Mouse (Mus musculus) kidney, embryonic 16.5 days (tissue): ENCODE measurements around the gene Samd4. TPM values are rescaled to one million over a fixed set of nuclear protein-coding genes. Genes with fewer than 3 reads are reported as not detected.
A peak's percentile ranks its signal among the peaks of the same experiment; 100 is the strongest.

Source experiments
- ATAC-seq: fragments of 200-750 bp; cut with Nextera tagmentation; 2 replicates; pipeline ENCODE4 v1.8.0; 2017; ENCODE audit warnings: moderate TSS enrichment; ENCODE audit not compliant: low FRiP score, low TSS enrichment
- H3K27ac ChIP-seq: fragments of 300-500 bp; sonication (generic); 2 replicates; pipeline ENCODE4 v1.5.1; 2014; ENCODE audit warnings: low read length
- H3K27me3 ChIP-seq: fragments of 300-500 bp; sonication (generic); 2 replicates; pipeline ENCODE4 v1.6.1; 2014; ENCODE audit warnings: low read length, control low read depth, mixed read lengths; ENCODE audit not compliant: insufficient read depth
- H3K36me3 ChIP-seq: fragments of 300-500 bp; sonication (generic); 2 replicates; pipeline ENCODE4 v1.6.1; 2014; ENCODE audit warnings: low read length, control low read depth, mixed read lengths; ENCODE audit not compliant: insufficient read depth
- H3K4me1 ChIP-seq: fragments of 300-500 bp; sonication (generic); 2 replicates; pipeline ENCODE4 v1.6.1; 2014; ENCODE audit warnings: low read length, control low read depth, mixed read lengths; ENCODE audit not compliant: insufficient read depth
- H3K4me2 ChIP-seq: fragments of 300-500 bp; sonication (generic); replicated peaks from 2 replicates; pipeline ENCODE4 v1.6.1; 2014; ENCODE audit warnings: low read depth, low read length
- H3K4me3 ChIP-seq: fragments of 300-500 bp; sonication (generic); 2 replicates; pipeline ENCODE4 v1.5.1; 2014; ENCODE audit warnings: mild to moderate bottlenecking, low read length
- H3K9ac ChIP-seq: fragments of 300-500 bp; sonication (generic); replicated peaks from 2 replicates; pipeline ENCODE4 v1.6.1; 2014; ENCODE audit warnings: low read length
- H3K9me3 ChIP-seq: fragments of 300-500 bp; sonication (generic); 2 replicates; pipeline ENCODE4 v1.6.1; 2016; ENCODE audit warnings: low read length, control low read depth
- WGBS: fragments of 180-500 bp; shearing (Covaris S2); extraction: QIAGEN DNeasy Blood & Tissue Kit; methylation state at CpG from one replicate; pipeline ENCODE4 v1.1.7; 2014; 5-methylcytosine and 5-hydroxymethylcytosine counted together
- polyA plus RNA-seq: library from polyadenylated mRNA; unstranded; fragments of >200 nt; fragmentation: Nextera tagmentation; extraction: Ambion mirVana; gene quantifications from 2 replicates; pipeline ENCODE4 v1.2.1, GENCODE M21; 2015

The Samd4 gene
- polyA plus RNA-seq, 1 experiment from 2014 or later = 4.6 TPM

- 68% methylated on average over 5 of the region's 5 CpGs for WGBS
- no peak overlapping the region for H3K9ac ChIP-seq
- no peak for ATAC-seq
- H3K4me1 ChIP-seq = 0 out of 2 replicates have a peak, but pooled peaks cover 3% of the 10 kb centered on the region
- H3K27me3 ChIP-seq = no peaks in the 10 kb centered on the region
- no peak overlapping the region for H3K27ac ChIP-seq
- no peak overlapping the region for H3K4me3 ChIP-seq
- H3K36me3 ChIP-seq = no peaks in the 10 kb centered on the region
- H3K9me3 ChIP-seq = no peaks in the 10 kb centered on the region
- H3K4me2 ChIP-seq = no peak overlapping the region
Measured at GRCm38 (mm10) chr14:46979172-46979571, 96.5 kb downstream of the Samd4 start.

- ATAC-seq = no peak
- no peaks in the 10 kb centered on the region for H3K9me3 ChIP-seq
- no peak overlapping the region for H3K27ac ChIP-seq
- no peak overlapping the region for H3K4me2 ChIP-seq
- H3K36me3 ChIP-seq = no peaks in the 10 kb centered on the region
- no peak overlapping the region for H3K4me3 ChIP-seq
- no peaks in the 10 kb centered on the region for H3K27me3 ChIP-seq
- H3K4me1 ChIP-seq = 0 out of 2 replicates have a peak, but pooled peaks cover 3% of the 10 kb centered on the region
- WGBS = 73% methylated on average over 17 of the region's 17 CpGs
- no peak overlapping the region for H3K9ac ChIP-seq
Measured at GRCm38 (mm10) chr14:46980736-46981438, 98.2 kb downstream of the Samd4 start.

- no peak overlapping the region for H3K4me2 ChIP-seq
- H3K27me3 ChIP-seq = no peaks in the 10 kb centered on the region
- H3K9me3 ChIP-seq = no peaks in the 10 kb centered on the region
- ATAC-seq = no peak
- H3K9ac ChIP-seq = no peak overlapping the region
- H3K27ac ChIP-seq = no peak overlapping the region
- no peak overlapping the region for H3K4me3 ChIP-seq
- 81% methylated on average over 6 of the region's 6 CpGs for WGBS
- H3K4me1 ChIP-seq = 0 out of 2 replicates have a peak, but pooled peaks cover 1% of the 10 kb centered on the region
- H3K36me3 ChIP-seq = no peaks in the 10 kb centered on the region
Measured at GRCm38 (mm10) chr14:46982106-46982505, 99.5 kb downstream of the Samd4 start.

GRCm38 (mm10) chr14:46984542-46985125 lies 102.0 kb downstream of the Samd4 start:
- ATAC-seq = 0 out of 2 replicates have a peak, but pooled peaks have one; percentile 19
- H3K9ac ChIP-seq = no peak overlapping the region
- no peak overlapping the region for H3K4me2 ChIP-seq
- H3K4me3 ChIP-seq = no peak overlapping the region
- H3K9me3 ChIP-seq = no peaks in the 10 kb centered on the region
- no peaks in the 10 kb centered on the region for H3K4me1 ChIP-seq
- WGBS = 58% methylated on average over 8 of the region's 8 CpGs
- no peaks in the 10 kb centered on the region for H3K27me3 ChIP-seq
- no peak overlapping the region for H3K27ac ChIP-seq
- H3K36me3 ChIP-seq = no peaks in the 10 kb centered on the region

- 55% methylated on average over 4 of the region's 4 CpGs for WGBS
- H3K9ac ChIP-seq = no peak overlapping the region
- H3K4me2 ChIP-seq = no peak overlapping the region
- no peak overlapping the region for H3K4me3 ChIP-seq
- no peaks in the 10 kb centered on the region for H3K9me3 ChIP-seq
- H3K36me3 ChIP-seq = no peaks in the 10 kb centered on the region
- ATAC-seq = no peak
- H3K4me1 ChIP-seq = no peaks in the 10 kb centered on the region
- no peak overlapping the region for H3K27ac ChIP-seq
- H3K27me3 ChIP-seq = no peaks in the 10 kb centered on the region
Measured at GRCm38 (mm10) chr14:46989694-46990093, 107.0 kb downstream of the Samd4 start.

GRCm38 (mm10) chr14:46990450-46990849 lies 107.8 kb downstream of the Samd4 start:
- H3K27me3 ChIP-seq = no peaks in the 10 kb centered on the region
- H3K4me2 ChIP-seq = no peak overlapping the region
- ATAC-seq = no peak
- H3K36me3 ChIP-seq = no peaks in the 10 kb centered on the region
- H3K4me1 ChIP-seq = no peaks in the 10 kb centered on the region
- 86% methylated on average over 3 of the region's 3 CpGs for WGBS
- H3K4me3 ChIP-seq = no peak overlapping the region
- H3K9ac ChIP-seq = no peak overlapping the region
- H3K9me3 ChIP-seq = no peaks in the 10 kb centered on the region
- H3K27ac ChIP-seq = no peak overlapping the region

- Histone ChIP-seq H3K27ac (no peak overlapping the region), H3K36me3 (no peaks in the 10 kb centered on the region), H3K27me3 (no peaks in the 10 kb centered on the region), H3K9ac (no peak overlapping the region), H3K4me1 (0 out of 2 replicates have a peak, but pooled peaks cover under 1% of the 10 kb centered on the region), H3K4me2 (no peak overlapping the region), H3K4me3 (no peak overlapping the region), H3K9me3 (no peaks in the 10 kb centered on the region)
- 81% methylated on average over 7 of the region's 7 CpGs for WGBS
- no peak for ATAC-seq
Measured at GRCm38 (mm10) chr14:46994704-46995103, 112.0 kb downstream of the Samd4 start.

- Histone ChIP-seq H3K9ac (no peak overlapping the region), H3K4me3 (no peak overlapping the region), H3K36me3 (no peaks in the 10 kb centered on the region), H3K27ac (no peak overlapping the region), H3K9me3 (no peaks in the 10 kb centered on the region), H3K27me3 (no peaks in the 10 kb centered on the region), H3K4me2 (no peak overlapping the region), H3K4me1 (0 out of 2 replicates have a peak, but pooled peaks cover 3% of the 10 kb centered on the region)
- WGBS = 40% methylated on average over 9 of the region's 9 CpGs
- no peak for ATAC-seq
Measured at GRCm38 (mm10) chr14:46999321-47000025, 116.8 kb downstream of the Samd4 start.

- no peak overlapping the region for H3K4me3 ChIP-seq
- no peak overlapping the region for H3K27ac ChIP-seq
- no peak overlapping the region for H3K9ac ChIP-seq
- H3K36me3 ChIP-seq = no peaks in the 10 kb centered on the region
- H3K27me3 ChIP-seq = no peaks in the 10 kb centered on the region
- H3K4me2 ChIP-seq = no peak overlapping the region
- H3K4me1 ChIP-seq = 0 out of 2 replicates have a peak, but pooled peaks cover 3% of the 10 kb centered on the region
- no peaks in the 10 kb centered on the region for H3K9me3 ChIP-seq
- ATAC-seq = no peak
- 81% methylated on average over 8 of the region's 11 CpGs for WGBS
Measured at GRCm38 (mm10) chr14:47000096-47000736, 117.6 kb downstream of the Samd4 start.
